Mouse (Mus musculus) midbrain, embryonic 14.5 days (tissue): ENCODE data around the gene Prdx2. TPM values are rescaled to one million over a fixed set of nuclear protein-coding genes. Genes with fewer than 3 reads are reported as not detected.

Experiments used
- ATAC-seq: fragments of 200-750 bp; cut with Nextera tagmentation; 2 replicates; pipeline ENCODE4 v1.8.0; 2017; ENCODE audit warnings: moderate number of reproducible peaks, moderate library complexity; ENCODE audit not compliant: low FRiP score, low TSS enrichment
- DNase-seq: peaks from one replicate; pipeline ENCODE4 v3.0.0-alpha.2; 2015
- H3K27ac ChIP-seq: fragments of 300-500 bp; sonication (generic); replicated peaks from 2 replicates; pipeline ENCODE4 v1.5.1; 2014; ENCODE audit warnings: mild to moderate bottlenecking, low read depth, low read length, moderate library complexity
- H3K27me3 ChIP-seq: fragments of 300-500 bp; sonication (generic); 2 replicates; pipeline ENCODE4 v1.6.1; 2014; ENCODE audit warnings: low read length, control low read depth, mixed read lengths; ENCODE audit not compliant: control insufficient read depth, insufficient read depth
- H3K36me3 ChIP-seq: fragments of 300-500 bp; sonication (generic); 2 replicates; pipeline ENCODE4 v1.6.1; 2014; ENCODE audit warnings: low read length, control low read depth; ENCODE audit not compliant: control insufficient read depth, insufficient read depth
- H3K4me1 ChIP-seq: fragments of 300-500 bp; sonication (generic); 2 replicates; pipeline ENCODE4 v1.6.1; 2014; ENCODE audit warnings: mild to moderate bottlenecking, antibody characterized with exemption, low read length, control low read depth; ENCODE audit not compliant: control insufficient read depth, insufficient read depth
- H3K4me2 ChIP-seq: fragments of 300-500 bp; sonication (generic); 2 replicates; pipeline ENCODE4 v1.6.1; 2014; ENCODE audit warnings: mild to moderate bottlenecking, low read length, moderate library complexity
- H3K4me3 ChIP-seq: fragments of 300-500 bp; sonication (generic); replicated peaks from 2 replicates; pipeline ENCODE4 v1.5.1; 2014; ENCODE audit warnings: low read depth, low read length
- H3K9ac ChIP-seq: fragments of 300-500 bp; sonication (generic); replicated peaks from 2 replicates; pipeline ENCODE4 v1.6.1; 2014; ENCODE audit warnings: mild to moderate bottlenecking, low read length, moderate library complexity
- H3K9me3 ChIP-seq: fragments of 300-500 bp; sonication (generic); 2 replicates; pipeline ENCODE4 v1.6.1; 2016; ENCODE audit warnings: low read length, control low read depth, mixed read lengths; ENCODE audit not compliant: control insufficient read depth
- WGBS: fragments of 180-500 bp; shearing (Covaris S2); extraction: QIAGEN DNeasy Blood & Tissue Kit; methylation state at CpG from one replicate; pipeline ENCODE4 v1.1.7; 2014; 5-methylcytosine and 5-hydroxymethylcytosine counted together
- polyA plus RNA-seq: library from polyadenylated mRNA; unstranded; fragments of >200 nt; fragmentation: Nextera tagmentation; extraction: Ambion mirVana; gene quantifications from 2 replicates; pipeline ENCODE4 v1.2.1, GENCODE M21; 2014

Prdx2 gene
- polyA plus RNA-seq, 1 experiment from 2014 or later, result 1,531 TPM

GRCm38 (mm10) chr8:84987388-84987787 lies 18.0 kb downstream of the Prdx2 start:
- H3K9me3 ChIP-seq, result no peaks in the 10 kb centered on the region
- no peaks in the 10 kb centered on the region for H3K36me3 ChIP-seq
- H3K27me3 ChIP-seq, result 0 out of 2 replicates have a peak, but pooled peaks cover 9% of the 10 kb centered on the region
- H3K9ac ChIP-seq, result no peak overlapping the region
- ATAC-seq, result no peak
- H3K4me2 ChIP-seq, result no peak overlapping the region
- H3K4me3 ChIP-seq, result no peak overlapping the region
- WGBS, result 82% methylated on average over 5 of the region's 5 CpGs
- no peak overlapping the region for H3K27ac ChIP-seq
- H3K4me1 ChIP-seq, result peaks cover 24% of the 10 kb centered on the region
- no peak for DNase-seq

- no peak for ATAC-seq
- 67% methylated on average over 2 of the region's 2 CpGs for WGBS
Observed at GRCm38 (mm10) chr8:84987903-84988302, 18.5 kb downstream of the Prdx2 start.

GRCm38 (mm10) chr8:84989311-84989731 lies 19.9 kb downstream of the Prdx2 start:
- Histone ChIP-seq H3K4me3 (no peak overlapping the region), H3K9ac (no peak overlapping the region), H3K4me2 (peak overlapping the region; percentile 93), H3K27me3 (0 out of 2 replicates have a peak, but pooled peaks cover 9% of the 10 kb centered on the region), H3K36me3 (no peaks in the 10 kb centered on the region), H3K4me1 (peaks cover 24% of the 10 kb centered on the region), H3K9me3 (no peaks in the 10 kb centered on the region), H3K27ac (no peak overlapping the region)
- DNase-seq (no peak), ATAC-seq (no peak)
- 8% methylated on average over 15 of the region's 15 CpGs for WGBS

More at GRCm38 (mm10) chr8:84987903-84988302, 18.5 kb downstream of the Prdx2 start:
- Histone ChIP-seq H3K27me3 (0 out of 2 replicates have a peak, but pooled peaks cover 9% of the 10 kb centered on the region), H3K4me3 (no peak overlapping the region), H3K4me1 (peaks cover 24% of the 10 kb centered on the region), H3K4me2 (no peak overlapping the region), H3K27ac (no peak overlapping the region), H3K9me3 (no peaks in the 10 kb centered on the region), H3K36me3 (no peaks in the 10 kb centered on the region), H3K9ac (no peak overlapping the region)
- no peak for DNase-seq

- Histone ChIP-seq H3K27ac (peak overlapping the region; percentile 79), H3K4me2 (peak overlapping the region; percentile 93), H3K9ac (peak overlapping the region; percentile 61), H3K9me3 (no peaks in the 10 kb centered on the region), H3K4me1 (peaks cover 21% of the 10 kb centered on the region), H3K4me3 (peak overlapping the region; percentile 62), H3K36me3 (peaks cover 2% of the 10 kb centered on the region; the same call in 1 of the 2 replicates), H3K27me3 (0 out of 2 replicates have a peak, but pooled peaks cover 10% of the 10 kb centered on the region)
- peak; percentile 49; the same call in 1 of the 2 replicates for ATAC-seq
- under 1% methylated on average over 15 of the region's 15 CpGs for WGBS
- peak; percentile 96 for DNase-seq
Observed at GRCm38 (mm10) chr8:84989810-84990209, 20.4 kb downstream of the Prdx2 start.

- H3K9ac ChIP-seq, result peak within 1 kb of the TSS; percentile 77
- peaks cover 6% of the 10 kb centered on the region; the same call in 1 of the 2 replicates for H3K36me3 ChIP-seq
- WGBS, result under 1% methylated on average over 28 of the region's 28 CpGs
- peak; percentile 88 for ATAC-seq
- H3K4me1 ChIP-seq, result peaks cover 16% of the 10 kb centered on the region
- no peaks in the 10 kb centered on the region for H3K9me3 ChIP-seq
- H3K4me3 ChIP-seq, result peak within 1 kb of the TSS; percentile 62
- 0 out of 2 replicates have a peak, but pooled peaks cover 13% of the 10 kb centered on the region for H3K27me3 ChIP-seq
- H3K4me2 ChIP-seq, result peak within 1 kb of the TSS; percentile 93
- peak; percentile 98 for DNase-seq
- peak within 1 kb of the TSS; percentile 79 for H3K27ac ChIP-seq
Observed at GRCm38 (mm10) chr8:84990349-84990748, 21.0 kb downstream of the Prdx2 start, which contains the start of gene Hook2. Gene Hook2, plus strand, starts transcription at chr8:84990603.

GRCm38 (mm10) chr8:84990836-84991235 lies 21.4 kb downstream of the Prdx2 start:
- Histone ChIP-seq H3K9ac (peak overlapping the region; percentile 77), H3K36me3 (peaks cover 6% of the 10 kb centered on the region; the same call in 1 of the 2 replicates), H3K4me2 (peak overlapping the region; percentile 93), H3K27me3 (0 out of 2 replicates have a peak, but pooled peaks cover 13% of the 10 kb centered on the region), H3K9me3 (no peaks in the 10 kb centered on the region), H3K4me1 (peaks cover 12% of the 10 kb centered on the region), H3K27ac (peak overlapping the region; percentile 72), H3K4me3 (peak overlapping the region; percentile 62)
- peak; percentile 64 for ATAC-seq
- 1% methylated on average over 15 of the region's 15 CpGs for WGBS
- DNase-seq, result peak; percentile 61

- H3K4me3 ChIP-seq, result no peak overlapping the region
- 94% methylated on average over 9 of the region's 9 CpGs for WGBS
- H3K36me3 ChIP-seq, result peaks cover 6% of the 10 kb centered on the region; the same call in 1 of the 2 replicates
- H3K4me1 ChIP-seq, result peaks cover 15% of the 10 kb centered on the region
- no peaks in the 10 kb centered on the region for H3K9me3 ChIP-seq
- no peak overlapping the region for H3K9ac ChIP-seq
- ATAC-seq (no peak), DNase-seq (no peak)
- 0 out of 2 replicates have a peak, but pooled peaks cover 9% of the 10 kb centered on the region for H3K27me3 ChIP-seq
- H3K4me2 ChIP-seq, result no peak overlapping the region
- no peak overlapping the region for H3K27ac ChIP-seq
Observed at GRCm38 (mm10) chr8:84994375-84994774, 25.0 kb downstream of the Prdx2 start.

- H3K27me3 ChIP-seq, result 0 out of 2 replicates have a peak, but pooled peaks cover 9% of the 10 kb centered on the region
- H3K4me1 ChIP-seq, result peaks cover 11% of the 10 kb centered on the region
- H3K27ac ChIP-seq, result 0 out of 2 replicates have a peak overlapping the region, but pooled peaks have one; percentile 13
- H3K9me3 ChIP-seq, result no peaks in the 10 kb centered on the region
- ATAC-seq (no peak), DNase-seq (peak; percentile 33)
- no peak overlapping the region for H3K4me3 ChIP-seq
- peak overlapping the region; percentile 0; the same call in 1 of the 2 replicates for H3K4me2 ChIP-seq
- H3K36me3 ChIP-seq, result peaks cover 6% of the 10 kb centered on the region; the same call in 1 of the 2 replicates
- 0 out of 2 replicates have a peak overlapping the region, but pooled peaks have one; percentile 6 for H3K9ac ChIP-seq
- WGBS, result 17% methylated on average over 25 of the region's 25 CpGs
Observed at GRCm38 (mm10) chr8:84995680-84996079, 26.3 kb downstream of the Prdx2 start.

GRCm38 (mm10) chr8:84996978-84997377 lies 27.6 kb downstream of the Prdx2 start:
- Histone ChIP-seq H3K36me3 (peaks cover 10% of the 10 kb centered on the region; the same call in 1 of the 2 replicates), H3K27me3 (0 out of 2 replicates have a peak, but pooled peaks cover 9% of the 10 kb centered on the region), H3K4me2 (no peak overlapping the region), H3K4me1 (0 out of 2 replicates have a peak, but pooled peaks cover 4% of the 10 kb centered on the region), H3K9ac (no peak overlapping the region), H3K4me3 (no peak overlapping the region), H3K27ac (no peak overlapping the region), H3K9me3 (no peaks in the 10 kb centered on the region)
- ATAC-seq, result no peak
- DNase-seq, result no peak
- 77% methylated on average over 5 of the region's 5 CpGs for WGBS
